Mouse (Mus musculus): ENCODE results near the gene Bmpr1b.

- TF ChIP-seq CTCF (IDR thresholded peaks at IDR 0.05; ENCODE audit: borderline replicate concordance, control insufficient read depth, extremely low read depth, insufficient read depth, low read length, poor library complexity) (no peak), POLR2A (IDR thresholded peaks at IDR 0.05; ENCODE audit: control insufficient read depth, extremely low read depth, insufficient read depth, low read length, poor library complexity) (no peak)
Measured at GRCm38 (mm10) chr3:142071601-142072000, 97.6 kb downstream of the Bmpr1b start.
